Mouse (Mus musculus) right cerebral cortex, adult 18-20 months (tissue): ENCODE data around the gene A1cf.
A peak's percentile ranks its signal among the peaks of the same experiment; 100 is the strongest.

Experiments
- DNase-seq: peaks from one replicate; pipeline ENCODE4 v3.0.0; 2022; ENCODE audit warnings: mixed read lengths

Gene A1cf

GRCm38 (mm10) chr19:31954267-31954666 is 85.7 kb downstream of the A1cf start:
- DNase-seq = no peak

DNA sequence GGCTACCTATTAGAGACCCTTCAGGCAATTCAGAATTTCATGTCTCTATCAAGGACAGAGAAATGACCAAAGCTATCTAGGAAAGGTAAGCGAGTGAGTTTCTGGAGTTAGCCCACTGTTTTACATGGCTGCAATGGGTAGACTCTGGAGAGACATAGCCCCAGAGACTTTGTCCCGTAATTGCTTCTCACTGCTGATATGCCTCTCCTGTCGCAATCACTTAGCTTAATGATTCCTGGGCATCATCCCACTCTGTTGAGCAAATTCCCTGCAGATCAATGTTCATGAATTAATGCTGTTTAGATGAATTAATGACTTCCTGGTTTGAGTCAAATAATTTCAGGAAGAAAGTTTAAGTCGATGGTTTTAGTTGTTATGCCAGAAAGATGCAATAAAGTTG is 86.1 kb downstream of the A1cf start:
- no peak for DNase-seq

GRCm38 (mm10) chr19:31956359-31956758 is 87.8 kb downstream of the A1cf start:
- DNase-seq = no peak

GRCm38 (mm10) chr19:31960434-31960833 is 91.9 kb downstream of the A1cf start:
- DNase-seq = no peak

DNA sequence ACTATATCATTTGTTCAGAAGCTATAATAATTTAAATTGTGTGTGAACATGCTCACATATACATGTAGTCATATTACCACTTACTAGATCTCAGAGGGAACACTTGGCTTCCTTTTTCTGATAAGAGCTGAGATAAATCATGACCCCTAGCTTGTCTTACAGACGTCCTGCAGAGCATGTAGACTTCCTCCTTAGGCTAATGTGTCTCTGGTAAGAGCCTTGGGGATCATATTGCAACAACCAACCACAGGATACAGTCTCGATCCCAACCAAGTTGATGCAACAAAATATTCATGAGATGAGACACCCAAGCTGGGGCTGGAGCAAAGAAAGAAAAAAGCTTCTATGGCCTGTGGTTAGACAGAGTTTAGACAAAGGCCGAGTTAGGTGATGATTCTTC is 94.6 kb downstream of the A1cf start:
- DNase-seq = no peak

DNA sequence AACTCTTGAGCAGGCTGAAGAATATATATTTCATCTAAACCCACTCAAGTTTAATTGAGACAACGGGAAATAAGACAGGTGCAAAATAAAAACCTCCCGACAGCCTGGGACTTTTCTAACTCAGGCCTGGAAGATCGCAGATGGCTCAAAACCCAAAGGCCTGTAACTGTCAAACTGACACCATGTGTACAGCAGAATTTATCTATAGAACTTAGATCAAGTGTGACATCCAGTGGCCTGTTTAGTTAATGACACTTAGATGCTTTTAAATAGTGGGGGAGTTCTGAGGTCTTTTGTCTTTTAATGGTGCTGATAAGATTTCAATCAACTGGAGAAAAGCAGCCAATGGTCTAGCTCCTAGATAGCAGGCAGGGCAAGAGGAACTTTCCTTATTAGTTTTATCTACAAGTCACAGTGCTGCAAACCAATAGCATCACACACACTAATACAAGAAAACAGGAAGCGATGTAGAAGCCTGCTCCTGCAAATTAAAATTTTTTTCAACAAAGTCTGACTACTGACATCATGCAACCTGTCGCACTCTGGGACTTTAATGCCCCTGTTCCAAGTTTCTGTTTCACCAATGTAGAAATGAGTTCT is 99.5 kb downstream of the A1cf start:
- no peak for DNase-seq

DNA sequence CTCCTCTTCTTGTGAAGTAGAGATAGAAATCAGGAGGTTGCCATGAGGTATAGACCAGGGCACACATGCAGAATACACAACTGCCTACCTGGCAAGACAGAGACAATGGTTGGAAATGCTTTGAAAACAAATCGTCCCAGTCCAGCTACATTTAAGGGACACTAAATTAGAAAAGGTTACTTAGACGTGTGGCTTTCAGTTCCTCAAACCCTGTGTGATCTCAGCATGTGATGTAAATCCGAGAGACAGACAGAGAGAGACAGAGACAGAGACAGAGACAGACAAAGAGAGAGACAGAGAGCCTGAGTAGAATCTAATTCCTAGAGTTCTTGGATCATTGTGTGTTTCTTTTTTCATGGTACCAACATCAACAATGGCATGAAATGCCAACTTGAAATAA is 102.8 kb downstream of the A1cf start:
- DNase-seq = no peak

DNA sequence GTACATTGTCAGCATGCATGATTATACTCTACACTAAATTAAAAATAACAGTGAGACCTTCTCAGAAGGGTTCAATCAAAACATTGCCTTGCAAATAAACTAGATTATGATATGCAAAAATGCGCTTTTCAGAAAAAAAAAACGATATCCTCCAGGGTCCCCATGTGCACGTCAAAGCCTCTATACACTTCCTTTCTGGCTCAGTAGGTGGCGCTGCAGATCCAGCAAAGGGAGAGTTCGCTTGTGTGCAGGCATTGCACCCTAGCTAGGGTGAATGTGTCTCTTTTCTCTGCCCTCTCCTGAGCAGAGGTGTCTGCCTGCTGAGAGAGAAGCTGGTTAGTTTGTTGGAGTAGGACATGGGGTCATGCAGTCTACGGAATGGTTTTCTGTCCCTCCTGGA is 103.4 kb downstream of the A1cf start:
- peak; percentile 77 for DNase-seq

DNA sequence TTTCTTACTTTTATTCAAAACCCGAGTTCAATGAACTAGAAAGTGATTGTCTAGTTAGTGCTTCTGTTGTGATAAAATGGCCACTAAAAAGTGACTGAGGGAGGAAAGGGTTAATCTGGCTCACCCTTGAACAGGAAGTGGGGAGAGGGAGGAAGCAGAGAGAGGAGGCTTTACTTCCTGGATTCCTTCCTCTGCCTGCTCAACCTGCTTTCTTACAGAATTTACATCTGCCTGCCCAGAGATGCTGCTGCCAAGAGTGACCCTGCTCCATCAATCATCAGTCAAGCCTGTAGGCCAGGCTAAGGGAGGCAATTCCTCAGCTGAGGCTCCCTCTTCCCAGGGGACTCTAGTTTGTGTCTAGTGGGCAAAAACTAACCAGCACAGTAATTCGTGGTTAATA is 107.3 kb downstream of the A1cf start:
- no peak for DNase-seq

DNA sequence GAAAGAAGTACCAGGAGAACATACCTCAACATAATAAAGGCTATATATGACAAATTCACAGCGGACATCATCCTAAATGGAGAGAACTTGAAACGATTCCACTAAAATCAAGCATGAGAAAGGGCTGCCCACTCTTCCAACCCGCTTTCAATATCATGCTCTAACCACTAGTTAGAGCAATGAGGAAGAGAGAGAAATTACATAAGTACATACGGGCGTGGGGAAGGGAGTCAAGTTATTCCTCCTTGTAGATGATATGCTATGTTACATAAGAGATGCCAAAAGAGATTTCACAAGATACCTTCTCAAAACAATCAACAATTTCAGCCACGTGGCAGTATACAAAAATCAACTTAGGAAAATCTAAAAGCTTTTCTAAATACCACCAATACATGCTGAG is 122.5 kb downstream of the A1cf start:
- no peak for DNase-seq

DNA sequence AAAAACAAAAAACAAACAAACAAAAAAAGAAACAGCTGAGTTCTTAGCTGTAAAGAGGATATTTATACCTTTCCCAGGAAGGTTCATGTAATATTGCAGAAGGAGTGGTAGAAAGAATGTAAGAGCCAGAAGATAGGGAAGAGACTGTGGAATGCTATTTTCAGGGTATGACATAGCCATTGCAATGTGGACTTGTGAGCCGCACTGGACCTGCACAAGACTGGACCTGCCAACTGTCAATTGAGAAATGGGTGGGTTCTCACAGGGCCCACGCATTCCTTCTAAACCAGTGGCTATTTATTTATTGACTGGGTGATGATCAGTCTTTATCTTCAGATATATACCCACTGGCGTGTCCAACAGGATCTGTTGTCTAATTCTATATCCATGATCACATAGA is 128.4 kb downstream of the A1cf start:
- DNase-seq = no peak
